Mouse (Mus musculus) left cerebral cortex, adult 2 months (tissue): Measurements from ENCODE around the gene Wscd2. TPM values are rescaled to one million over a fixed set of nuclear protein-coding genes. Genes with fewer than 3 reads are reported as not detected.

Experiments
- DNase-seq, 2 experiments: peaks; one replicate each; pipeline ENCODE4 v3.0.0; 2021 to 2022; ENCODE audit warnings: low spot score in 2 of 2, mixed read lengths in 1 of 2; ENCODE audit errors: extremely low spot score in 1 of 2
- H3K27ac ChIP-seq: fragments of 200-600 bp; 2 replicates; pipeline ENCODE4 v1.8.1; 2022
- H3K4me3 ChIP-seq: fragments of 200-600 bp; 2 replicates; pipeline ENCODE4 v1.8.1; 2022
- CTCF ChIP-seq: fragments of 200-600 bp; IDR thresholded peaks from 2 replicates; pipeline ENCODE4 v1.8.1; 2022; ENCODE audit warnings: antibody characterized with exemption, mild to moderate bottlenecking, moderate library complexity
- intact Hi-C: fragments of 180-260 bp; cut with DNase I; formaldehyde crosslinking; loops from one replicate; pipeline ENCODE4 v1.15.1; 2025
- total RNA-seq, 2 experiments: library from RNA; stranded (reverse); gene quantifications; 2 replicates each; pipeline ENCODE4 v1.2.3; 2021

Wscd2 gene
- total RNA-seq, 2 experiments from 2014 or later = 54.5 to 65.7 TPM

GRCm38 (mm10) chr5:113506779-113507178, 16.6 kb downstream of the Wscd2 start:
- Histone ChIP-seq H3K4me3 (no peak overlapping the region), H3K27ac (no peak overlapping the region)
- intact Hi-C loops = no loop called here
- no peak for DNase-seq
- no peak for TF ChIP-seq CTCF

GRCm38 (mm10) chr5:113509167-113509566, 19.0 kb downstream of the Wscd2 start:
- Histone ChIP-seq H3K4me3 (no peak overlapping the region), H3K27ac (no peak overlapping the region)
- no peak for TF ChIP-seq CTCF
- DNase-seq = no peak
- intact Hi-C loops = no loop called here

- Histone ChIP-seq H3K4me3 (no peak overlapping the region), H3K27ac (peak overlapping the region; percentile 73; the same call in 1 of the 2 replicates)
- intact Hi-C loops = no loop called here
- no peak for TF ChIP-seq CTCF
- DNase-seq = no peak
Observed at GRCm38 (mm10) chr5:113513640-113514039, 23.5 kb downstream of the Wscd2 start.

GRCm38 (mm10) chr5:113514062-113514461, 23.9 kb downstream of the Wscd2 start:
- Histone ChIP-seq H3K4me3 (no peak overlapping the region), H3K27ac (peak overlapping the region; percentile 73; the same call in 1 of the 2 replicates)
- intact Hi-C loops = no loop called here
- no peak for TF ChIP-seq CTCF
- peak; percentile 72 to 86 for DNase-seq

GRCm38 (mm10) chr5:113516119-113516872, 26.2 kb downstream of the Wscd2 start:
- TF ChIP-seq CTCF = no peak
- no peak overlapping the region for H3K4me3 ChIP-seq
- DNase-seq = no peak
- intact Hi-C loops = no loop called here
- no peak overlapping the region for H3K27ac ChIP-seq

GRCm38 (mm10) chr5:113516873-113517336, 26.8 kb downstream of the Wscd2 start:
- no peak for TF ChIP-seq CTCF
- no peak for DNase-seq
- Histone ChIP-seq H3K4me3 (no peak overlapping the region), H3K27ac (no peak overlapping the region)
- intact Hi-C loops = no loop called here

- intact Hi-C loops = no loop called here
- H3K27ac ChIP-seq = no peak overlapping the region
- no peak overlapping the region for H3K4me3 ChIP-seq
- no peak for TF ChIP-seq CTCF
- no peak for DNase-seq
Observed at GRCm38 (mm10) chr5:113517387-113517786, 27.3 kb downstream of the Wscd2 start.

- no peak for DNase-seq
- intact Hi-C loops = no loop called here
- Histone ChIP-seq H3K27ac (no peak overlapping the region), H3K4me3 (no peak overlapping the region)
- no peak for TF ChIP-seq CTCF
Observed at GRCm38 (mm10) chr5:113521037-113521436, 30.9 kb downstream of the Wscd2 start.

GRCm38 (mm10) chr5:113538826-113539225, 48.7 kb downstream of the Wscd2 start:
- Histone ChIP-seq H3K27ac (no peak overlapping the region), H3K4me3 (no peak overlapping the region)
- no peak for DNase-seq
- intact Hi-C loops = no loop called here
- no peak for TF ChIP-seq CTCF

GRCm38 (mm10) chr5:113539438-113539837, 49.3 kb downstream of the Wscd2 start:
- no peak for TF ChIP-seq CTCF
- Histone ChIP-seq H3K27ac (no peak overlapping the region), H3K4me3 (no peak overlapping the region)
- intact Hi-C loops = no loop called here
- no peak for DNase-seq

- Histone ChIP-seq H3K4me3 (no peak overlapping the region), H3K27ac (no peak overlapping the region)
- intact Hi-C loops = loop anchor here (10.0 kb wide), 2 partner anchors 45 to 165 kb away; partner anchors contain the start of gene Wscd2
- peak; percentile 27 to 30 for DNase-seq
- TF ChIP-seq CTCF = no peak
Observed at GRCm38 (mm10) chr5:113539858-113540257, 49.7 kb downstream of the Wscd2 start.

GRCm38 (mm10) chr5:113541196-113541595, 51.1 kb downstream of the Wscd2 start:
- Histone ChIP-seq H3K27ac (no peak overlapping the region), H3K4me3 (no peak overlapping the region)
- TF ChIP-seq CTCF = no peak
- no peak for DNase-seq
- intact Hi-C loops = loop anchor here (10.0 kb wide), 2 partner anchors 46 to 166 kb away; partner anchors contain the start of gene Wscd2

- no peak overlapping the region for H3K27ac ChIP-seq
- no peak for TF ChIP-seq CTCF
- no peak for DNase-seq
- no peak overlapping the region for H3K4me3 ChIP-seq
- intact Hi-C loops = loop anchor here (10.0 kb wide), 2 partner anchors 48 to 168 kb away; partner anchors contain the start of gene Wscd2
Observed at GRCm38 (mm10) chr5:113542885-113543476, 52.8 kb downstream of the Wscd2 start.
